Mouse (Mus musculus) spleen, embryonic (tissue): ENCODE data around the gene Mdfi.

Experiments used
- CTCF ChIA-PET: fragments of 350-600 bp; sonication (Branson Sonifier 250); formaldehyde crosslinking; loops from one replicate; lab custom pipeline; 2022; lab: Charles Lee

Gene Mdfi

GRCm38 (mm10) chr17:47850035-47850434 is 15.5 kb upstream of the Mdfi start:
- CTCF ChIA-PET, result interaction anchor here (0.7 kb wide), 1 partner anchor 113 kb away, joined by 7 read pairs; no protein-coding TSS in a partner anchor

- CTCF ChIA-PET, result no interaction called here
These were observed 13.5 kb upstream of the Mdfi start for GRCm38 (mm10) chr17:47847985-47848384.

- CTCF ChIA-PET, result no interaction called here
These were observed 11.1 kb upstream of the Mdfi start for GRCm38 (mm10) chr17:47845609-47846008.

- CTCF ChIA-PET, result no interaction called here
These were observed 9.0 kb upstream of the Mdfi start for GRCm38 (mm10) chr17:47843465-47843864.

- CTCF ChIA-PET, result interaction anchor here (0.6 kb wide), 1 partner anchor 23 kb away, joined by 14 read pairs; no protein-coding TSS in a partner anchor
These were observed 7.6 kb upstream of the Mdfi start for GRCm38 (mm10) chr17:47841931-47842623.

- CTCF ChIA-PET, result interaction anchor here (0.6 kb wide), 1 partner anchor 24 kb away, joined by 14 read pairs; no protein-coding TSS in a partner anchor
These were observed 7.0 kb upstream of the Mdfi start for GRCm38 (mm10) chr17:47841521-47841920.

GRCm38 (mm10) chr17:47837808-47838207 is 3.3 kb upstream of the Mdfi start:
- CTCF ChIA-PET, result no interaction called here

- CTCF ChIA-PET, result no interaction called here
These were observed 636 bp downstream of the Mdfi start for GRCm38 (mm10) chr17:47833628-47834481.

- CTCF ChIA-PET, result no interaction called here
These were observed 1.4 kb downstream of the Mdfi start for GRCm38 (mm10) chr17:47833029-47833627.

GRCm38 (mm10) chr17:47832501-47833028 is 1.9 kb downstream of the Mdfi start:
- CTCF ChIA-PET, result no interaction called here

GRCm38 (mm10) chr17:47831772-47832171 is 2.7 kb downstream of the Mdfi start:
- CTCF ChIA-PET, result no interaction called here

GRCm38 (mm10) chr17:47831161-47831560 is 3.3 kb downstream of the Mdfi start:
- CTCF ChIA-PET, result no interaction called here

- CTCF ChIA-PET, result no interaction called here
These were observed 13.2 kb downstream of the Mdfi start for GRCm38 (mm10) chr17:47821339-47821738.

GRCm38 (mm10) chr17:47818038-47818725 is 16.3 kb downstream of the Mdfi start:
- CTCF ChIA-PET, result interaction anchor here (0.6 kb wide), 1 partner anchor 18 kb away, joined by 5 read pairs; no protein-coding TSS in a partner anchor

GRCm38 (mm10) chr17:47815446-47815845 is 19.0 kb downstream of the Mdfi start:
- CTCF ChIA-PET, result interaction anchor here (0.6 kb wide), 1 partner anchor 13 kb away, joined by 3 read pairs; no protein-coding TSS in a partner anchor

GRCm38 (mm10) chr17:47814496-47814895 is 20.0 kb downstream of the Mdfi start:
- CTCF ChIA-PET, result no interaction called here

- CTCF ChIA-PET, result no interaction called here
These were observed 20.9 kb downstream of the Mdfi start for GRCm38 (mm10) chr17:47813616-47814015.

GRCm38 (mm10) chr17:47812200-47812599 is 22.3 kb downstream of the Mdfi start:
- CTCF ChIA-PET, result no interaction called here

GRCm38 (mm10) chr17:47811265-47811800 is 23.2 kb downstream of the Mdfi start:
- CTCF ChIA-PET, result no interaction called here

- CTCF ChIA-PET, result no interaction called here
These were observed 28.3 kb downstream of the Mdfi start for GRCm38 (mm10) chr17:47806230-47806629.
